26 mouse cellular contexts compared by ENCODE assay signal in the genomic region with DNA sequence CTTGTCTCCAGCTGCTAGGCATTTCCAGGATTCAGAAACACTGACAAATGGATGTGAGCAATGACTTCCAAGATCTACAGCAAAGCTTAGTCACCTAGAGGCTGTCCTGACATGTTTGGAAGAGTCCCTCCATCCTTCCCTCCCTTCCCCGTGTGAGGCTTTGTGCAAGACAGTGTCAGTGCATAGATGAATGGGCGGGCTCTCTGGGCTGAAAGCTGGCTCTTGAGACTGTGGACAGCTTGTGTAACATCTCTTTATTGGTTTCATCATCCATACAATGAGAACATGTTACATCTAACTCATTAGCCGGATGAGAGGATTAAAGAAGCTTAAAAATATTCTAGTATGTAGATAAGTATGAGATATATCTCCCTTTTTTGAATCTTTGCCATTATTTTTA. TPM values are rescaled to one million over a fixed set of nuclear protein-coding genes. Genes with fewer than 3 reads are reported as not detected.
A peak's percentile ranks its signal among the peaks of the same experiment; 100 is the strongest.
DNase-seq lines count a peak whose midpoint lies in the region; ATAC-seq and TF ChIP-seq lines count a peak whose summit lies in the region.
"Had no signal": no experiment of that assay in that cellular context is flagged by ENCODE, and none has a peak within 500 bp of the region (broad histone marks: within the 10 kb centered on the region; RNA-seq: fewer than 3 reads in every experiment).

No protein-coding gene starts in this region.

- in situ Hi-C loops in CH12.LX (cut with MboI; ENCODE audit: low pct_ligation_motif_present, low pct_unique_long_range_greater_than_20kb, low sequenced_read_pairs), result no loop called here

- dilution Hi-C loops in CH12.LX (cut with MboI; ENCODE audit: extremely low pct_ligation_motif_present, extremely low pct_unique_long_range_greater_than_20kb, low sequenced_read_pairs), result no loop called here

- no peak for TF ChIP-seq EP300 in CH12.LX (IDR thresholded peaks at IDR 0.05; ENCODE audit: low read length)

- TF ChIP-seq POLR2A in CH12.LX (IDR thresholded peaks at IDR 0.05; ENCODE audit: low read depth, low read length), result no peak

- H3K27me3 ChIP-seq in CH12.LX (replicated peaks), result no peaks in the 10 kb centered on the region
- H3K27me3 ChIP-seq: embryonic facial prominence, embryonic 13.5 days; midbrain, embryonic 15.5 days had no signal

- no peak overlapping the region for H3K4me3 ChIP-seq in left cerebral cortex, adult 2 months
- H3K4me3 ChIP-seq in CH12.LX (replicated peaks in 1 of 3; ENCODE audit: low read depth in 2 of 3, low read length in 2 of 3, poor library complexity in 1 of 3), result no peak overlapping the region
- H3K4me3 ChIP-seq: embryonic facial prominence, embryonic 13.5 days; midbrain, embryonic 15.5 days had no signal

- TF ChIP-seq RAD21 in CH12.LX (IDR thresholded peaks at IDR 0.05; ENCODE audit: low read depth, low read length), result no peak

- no peak overlapping the region for H3K9ac ChIP-seq in CH12.LX (ENCODE audit: insufficient read depth, low read depth)
- H3K9ac ChIP-seq: embryonic facial prominence, embryonic 13.5 days; forebrain, postnatal 0 days; midbrain, embryonic 15.5 days had no signal

- H3K9me3 ChIP-seq in CH12.LX (replicated peaks; ENCODE audit: low read length), result no peaks in the 10 kb centered on the region
- H3K9me3 ChIP-seq: embryonic facial prominence, embryonic 13.5 days; midbrain, embryonic 15.5 days had no signal

- H3K4me2 ChIP-seq in CH12.LX (ENCODE audit: insufficient read depth, low read depth, poor library complexity, severe bottlenecking), result no peak overlapping the region
- H3K4me2 ChIP-seq: embryonic facial prominence, embryonic 13.5 days; midbrain, embryonic 15.5 days had no signal

- H3K27ac ChIP-seq in left cerebral cortex, adult 2 months, result peak overlapping the region; percentile 78
- H3K27ac ChIP-seq in CH12.LX (ENCODE audit: insufficient read depth, low read depth), result no peak overlapping the region
- H3K27ac ChIP-seq: embryonic facial prominence, embryonic 13.5 days; hindbrain, postnatal 0 days; midbrain, embryonic 15.5 days had no signal

- no peaks in the 10 kb centered on the region for H3K79me2 ChIP-seq in CH12.LX (replicated peaks; ENCODE audit: control insufficient read depth, extremely low read depth, insufficient read depth, poor library complexity, severe bottlenecking)

- DNase-seq in left cerebral cortex, adult 2 months (ENCODE audit: extremely low spot score in 1 of 2, low spot score in 2 of 2), result no peak
- no peak for DNase-seq in left cerebral cortex, postnatal 36 days (ENCODE audit: low spot score in 2 of 2)
- DNase-seq in 416B (ENCODE audit: low read depth) (peak; percentile 87), CH12.LX (ENCODE audit: extremely low read depth) (peak; percentile 19), adipocyte (ENCODE audit: low spot score) (no peak)
- DNase-seq in gastrocnemius, adult 18-20 months (ENCODE audit: low spot score), result no peak
- no peak for DNase-seq in testis, postnatal 14 days (ENCODE audit: low spot score)
- DNase-seq: adrenal gland, adult 8-10 months; cerebellum, adult 8-10 months; forebrain, postnatal 0 days; gastrocnemius, postnatal 10 days; kidney, adult 8-10 months; kidney, postnatal 36 days; layer of hippocampus, postnatal 36 days; lung, postnatal 14 days; right cerebral cortex, adult 18-20 months; thymus, postnatal 36 days had no signal

- peak; percentile 67 for ATAC-seq in granulocyte monocyte progenitor cell, adult 5-6 weeks (replicated peaks; ENCODE audit: poor library complexity, severe bottlenecking)
- ATAC-seq: CD4-positive, CD25-positive, alpha-beta regulatory T cell, adult 4 months; midbrain, embryonic 15.5 days had no signal

- no peak for TF ChIP-seq CTCF in left cerebral cortex, adult 2 months (IDR thresholded peaks at IDR 0.05)
- TF ChIP-seq CTCF in CH12.LX (conservative IDR thresholded peaks at IDR 0.05 in 1 of 2, IDR thresholded peaks at IDR 0.05 in 1 of 2; ENCODE audit: low read depth in 2 of 2, low read length in 2 of 2), result no peak

- H3K36me3 ChIP-seq in CH12.LX (replicated peaks in 1 of 2; ENCODE audit: control insufficient read depth in 1 of 2, insufficient read depth in 1 of 2, low read length in 1 of 2), result no peaks in the 10 kb centered on the region
- H3K36me3 ChIP-seq: embryonic facial prominence, embryonic 13.5 days; midbrain, embryonic 15.5 days had no signal

- peaks cover 10 to 84% of the 10 kb centered on the region in 2 experiments for H3K4me1 ChIP-seq in CH12.LX (ENCODE audit: control insufficient read depth in 1 of 2, insufficient read depth in 2 of 2)
- H3K4me1 ChIP-seq: embryonic facial prominence, embryonic 13.5 days; midbrain, embryonic 15.5 days had no signal

- intact Hi-C loops in left cerebral cortex, adult 2 months (cut with DNase I), result no loop called here
- intact Hi-C loops in left cerebral cortex, postnatal 36 days (cut with DNase I), result no loop called here

TF ChIP-seq in CH12.LX, 34 proteins besides CTCF, POLR2A, EP300 and RAD21:
- TF ChIP-seq POLR2AphosphoS2 (IDR thresholded peaks at IDR 0.05; ENCODE audit: low read depth, low read length) (no peak), SIN3A (IDR thresholded peaks at IDR 0.05; ENCODE audit: low read length) (no peak), USF1 (IDR thresholded peaks at IDR 0.05; ENCODE audit: low read depth, low read length) (no peak)

RNA-seq across cellular contexts. Expression of a gene that starts 18.2 kb away (rescaled TPM):
- total RNA-seq in left cerebral cortex, adult 2 months (2021), result 1 to 10 TPM; 2.6 to 4.6 TPM
- 1 to 10 TPM; 2.2 to 4.4 TPM for total RNA-seq in left cerebral cortex, postnatal 36 days (2021)
- 1.7 and 2.5 TPM in 2 replicates for total RNA-seq in CH12.LX (2012; rRNA removed)
- 9.3 and 11.5 TPM in 2 replicates for total RNA-seq in CH12.LX (2014; rRNA removed)
- 23.0 and 24.9 TPM in 2 replicates for polyA plus RNA-seq in CH12.LX (2012; ENCODE audit: insufficient read length, low read depth)
- 232 and 310 TPM in 2 replicates for total RNA-seq in granulocyte monocyte progenitor cell, adult 5-6 weeks (2014; fragmentation: Nextera tagmentation)
- total RNA-seq in granulocyte monocyte progenitor cell, adult 5-6 weeks (2017), result 511 and 544 TPM in 2 replicates
- 1 to 10 TPM; 3.2 to 5.3 TPM for total RNA-seq in gastrocnemius, adult 18-20 months (2021)

RNA-seq across cellular contexts. Expression of a gene that starts 30.1 kb away (rescaled TPM):
- not detected for total RNA-seq in left cerebral cortex, adult 2 months (2021)
- total RNA-seq in left cerebral cortex, postnatal 36 days (2021), result under 1 TPM in 1 of 2 experiments, not detected in 1; 0.99 TPM
- total RNA-seq in CH12.LX (2012; rRNA removed) (14.4 and 14.6 TPM in 2 replicates), CH12.LX (2014; rRNA removed) (not detected in 2 replicates)
- not detected in 2 replicates for polyA plus RNA-seq in CH12.LX (2012; ENCODE audit: insufficient read length, low read depth)
- not detected in 2 replicates for total RNA-seq in granulocyte monocyte progenitor cell, adult 5-6 weeks (2014; fragmentation: Nextera tagmentation)
- total RNA-seq in granulocyte monocyte progenitor cell, adult 5-6 weeks (2017), result not detected in 2 replicates
- not detected for total RNA-seq in gastrocnemius, adult 18-20 months (2021)
- total RNA-seq: forebrain, postnatal 0 days; gastrocnemius, postnatal 10 days; heart, postnatal 25 days; hindbrain, postnatal 0 days; liver, adult 2 months; neutrophil, adult 5-6 weeks had no signal
- polyA plus RNA-seq: CD4-positive, CD25-positive, alpha-beta regulatory T cell, adult 4 months; embryonic facial prominence, embryonic 13.5 days; forebrain, postnatal 0 days; hindbrain, postnatal 0 days; liver, adult 2 months; midbrain, embryonic 15.5 days had no signal

RNA-seq across cellular contexts. Expression of a gene that starts 30.9 kb away (rescaled TPM):
- 10 to 100 TPM; 57.0 to 63.4 TPM for total RNA-seq in left cerebral cortex, adult 2 months (2021)
- 10 to 100 TPM; 58.2 to 64.2 TPM for total RNA-seq in left cerebral cortex, postnatal 36 days (2021)
- total RNA-seq in CH12.LX (2012; rRNA removed) (61.4 and 61.7 TPM in 2 replicates), CH12.LX (2014; rRNA removed) (60.5 and 66.4 TPM in 2 replicates)
- polyA plus RNA-seq in CH12.LX (2012; ENCODE audit: insufficient read length, low read depth), result 47.4 and 50.5 TPM in 2 replicates
- total RNA-seq in granulocyte monocyte progenitor cell, adult 5-6 weeks (2014; fragmentation: Nextera tagmentation), result 27.1 and 44.0 TPM in 2 replicates
- 42.0 and 48.3 TPM in 2 replicates for total RNA-seq in granulocyte monocyte progenitor cell, adult 5-6 weeks (2017)
- 1 to 10 TPM; 5.9 to 6.1 TPM for total RNA-seq in gastrocnemius, adult 18-20 months (2021)

RNA-seq across cellular contexts. Expression of a gene that starts 49.0 kb away (rescaled TPM):
- under 1 TPM; 0.07 to 0.16 TPM for total RNA-seq in left cerebral cortex, adult 2 months (2021)
- total RNA-seq in left cerebral cortex, postnatal 36 days (2021), result under 1 TPM; 0.15 to 0.18 TPM
- total RNA-seq in CH12.LX (2012; rRNA removed), result not detected in 2 replicates
- total RNA-seq in CH12.LX (2014; rRNA removed), result not detected in 2 replicates
- polyA plus RNA-seq in CH12.LX (2012; ENCODE audit: insufficient read length, low read depth), result 0.04 and 0.11 TPM in 2 replicates
- not detected in 2 replicates for total RNA-seq in granulocyte monocyte progenitor cell, adult 5-6 weeks (2014; fragmentation: Nextera tagmentation)
- not detected in 2 replicates for total RNA-seq in granulocyte monocyte progenitor cell, adult 5-6 weeks (2017)
- 1,000 to 10,000 TPM; 1,080 to 1,440 TPM for total RNA-seq in gastrocnemius, adult 18-20 months (2021)
- total RNA-seq: hindbrain, postnatal 0 days; MEL; neutrophil, adult 5-6 weeks had no signal
- polyA plus RNA-seq: CD4-positive, CD25-positive, alpha-beta regulatory T cell, adult 4 months; liver, adult 2 months had no signal

Comparison
In these comparisons a context has a peak if more than half of its experiments do, and no peak if none do; other contexts are left out.
1. DNase-seq: peak in 416B (single experiment) and CH12.LX (single experiment); none in left cerebral cortex, adult 2 months (0 of 2), left cerebral cortex, postnatal 36 days (0 of 2), adipocyte (single experiment), gastrocnemius, adult 18-20 months (single experiment) and testis, postnatal 14 days (single experiment).
2. RNA of a gene that starts 18.2 kb away (total RNA-seq): 232 to 544 TPM in granulocyte monocyte progenitor cell, adult 5-6 weeks; 1.7 to 11.5 TPM in CH12.LX, 3.2 to 5.3 TPM in gastrocnemius, adult 18-20 months, 2.6 to 4.6 TPM in left cerebral cortex, adult 2 months and 2.2 to 4.4 TPM in left cerebral cortex, postnatal 36 days; every median in the first group is over 10 times any median in the second.